Mouse (Mus musculus): ENCODE data around the gene Scube3. TPM values are rescaled to one million over a fixed set of nuclear protein-coding genes. Genes with fewer than 3 reads are reported as not detected.

Scube3 gene
- polyA plus RNA-seq, 1 experiment from 2014 or later: 4.8 TPM

DNA sequence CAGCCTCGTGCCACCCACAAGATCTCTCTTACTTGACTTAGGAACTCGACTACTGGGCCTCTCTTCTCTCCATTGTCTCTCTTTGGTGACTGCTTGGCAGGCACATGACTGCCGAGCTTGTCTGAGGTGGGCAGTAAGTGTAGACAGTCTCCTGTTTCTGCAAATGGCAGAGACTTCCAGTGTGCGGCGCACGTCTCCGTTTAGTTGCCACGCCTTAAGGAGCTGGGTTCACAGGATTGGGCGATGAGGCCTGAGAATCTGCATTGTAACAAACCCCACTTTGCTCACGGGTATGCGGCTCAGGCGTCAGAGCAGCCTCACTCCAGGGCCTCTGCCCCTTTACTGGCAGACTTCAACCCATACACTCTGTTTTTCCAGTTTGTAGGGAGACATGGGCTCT, 8.5 kb downstream of the Scube3 start:
- Histone ChIP-seq H3K27ac (ENCODE audit: low read length) (no peak overlapping the region), H3K4me3 (ENCODE audit: low read depth, low read length) (no peak overlapping the region), H3K9me3 (ENCODE audit: control insufficient read depth, low read depth, low read length) (no peaks in the 10 kb centered on the region), H3K27me3 (ENCODE audit: control insufficient read depth, insufficient read depth, low read length) (no peaks in the 10 kb centered on the region), H3K4me2 (replicated peaks; ENCODE audit: low read depth, low read length) (no peak overlapping the region), H3K4me1 (ENCODE audit: control insufficient read depth, insufficient read depth, low read length) (0 out of 2 replicates have a peak, but pooled peaks cover 5% of the 10 kb centered on the region), H3K36me3 (ENCODE audit: control insufficient read depth, insufficient read depth, low read length) (no peaks in the 10 kb centered on the region), H3K9ac (replicated peaks; ENCODE audit: low read depth, low read length) (no peak overlapping the region)
- ATAC-seq (ENCODE audit: insufficient number of reproducible peaks, insufficient read depth, low FRiP score, low read depth): no peak
- 75% methylated on average over 12 of the region's 12 CpGs for WGBS

DNA sequence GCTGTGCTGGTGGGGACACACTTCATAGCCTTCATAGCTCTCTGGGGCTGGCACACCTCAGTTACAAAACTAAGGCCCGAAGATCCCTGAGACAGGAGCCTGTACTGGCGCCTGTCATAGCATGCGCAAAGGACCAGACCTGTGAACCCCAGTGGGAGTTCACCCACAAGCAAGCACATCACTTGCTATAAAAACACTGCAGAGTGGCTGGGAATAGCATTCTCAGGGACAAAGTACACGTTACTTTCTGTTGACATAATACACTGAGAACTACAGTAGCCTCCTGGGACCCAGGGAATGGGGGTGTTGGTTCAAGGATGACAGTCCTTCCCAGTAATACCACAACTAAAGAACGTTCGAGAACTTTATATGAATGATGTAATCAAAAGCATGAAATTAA, 11.2 kb downstream of the Scube3 start:
- Histone ChIP-seq H3K4me1 (ENCODE audit: control insufficient read depth, insufficient read depth, low read length) (no peaks in the 10 kb centered on the region), H3K36me3 (ENCODE audit: control insufficient read depth, insufficient read depth, low read length) (no peaks in the 10 kb centered on the region), H3K27me3 (ENCODE audit: control insufficient read depth, insufficient read depth, low read length) (no peaks in the 10 kb centered on the region), H3K9ac (replicated peaks; ENCODE audit: low read depth, low read length) (no peak overlapping the region), H3K4me2 (replicated peaks; ENCODE audit: low read depth, low read length) (no peak overlapping the region), H3K9me3 (ENCODE audit: control insufficient read depth, low read depth, low read length) (no peaks in the 10 kb centered on the region), H3K27ac (ENCODE audit: low read length) (no peak overlapping the region), H3K4me3 (ENCODE audit: low read depth, low read length) (no peak overlapping the region)
- WGBS: 73% methylated on average over 6 of the region's 6 CpGs
- ATAC-seq (ENCODE audit: insufficient number of reproducible peaks, insufficient read depth, low FRiP score, low read depth): no peak

DNA sequence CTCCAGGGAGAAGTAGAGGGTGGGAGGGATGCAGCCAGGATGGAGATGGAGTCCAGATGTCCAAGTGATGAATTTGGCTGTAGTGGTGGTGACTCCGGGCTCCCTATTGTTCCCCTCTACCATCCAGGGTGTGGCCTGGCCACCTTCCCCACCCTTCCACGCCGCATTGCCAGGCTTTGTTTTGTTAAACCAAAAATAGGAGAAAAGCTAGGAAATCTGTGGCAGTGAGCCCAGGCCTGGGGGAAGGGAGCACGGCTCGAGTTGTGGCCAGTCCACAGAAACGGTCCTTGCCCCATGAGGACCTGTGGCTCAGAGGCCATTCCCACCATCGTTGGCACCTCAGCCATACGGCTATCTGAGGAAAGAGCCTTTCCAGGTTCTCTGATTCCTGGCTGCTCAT, 13.0 kb downstream of the Scube3 start:
- Histone ChIP-seq H3K9me3 (ENCODE audit: control insufficient read depth, low read depth, low read length) (no peaks in the 10 kb centered on the region), H3K4me3 (ENCODE audit: low read depth, low read length) (no peak overlapping the region), H3K4me2 (replicated peaks; ENCODE audit: low read depth, low read length) (no peak overlapping the region), H3K4me1 (ENCODE audit: control insufficient read depth, insufficient read depth, low read length) (0 out of 2 replicates have a peak, but pooled peaks cover 1% of the 10 kb centered on the region), H3K9ac (replicated peaks; ENCODE audit: low read depth, low read length) (no peak overlapping the region), H3K36me3 (ENCODE audit: control insufficient read depth, insufficient read depth, low read length) (no peaks in the 10 kb centered on the region), H3K27me3 (ENCODE audit: control insufficient read depth, insufficient read depth, low read length) (no peaks in the 10 kb centered on the region), H3K27ac (ENCODE audit: low read length) (no peak overlapping the region)
- no peak for ATAC-seq (ENCODE audit: insufficient number of reproducible peaks, insufficient read depth, low FRiP score, low read depth)
- 83% methylated on average over 8 of the region's 8 CpGs for WGBS

DNA sequence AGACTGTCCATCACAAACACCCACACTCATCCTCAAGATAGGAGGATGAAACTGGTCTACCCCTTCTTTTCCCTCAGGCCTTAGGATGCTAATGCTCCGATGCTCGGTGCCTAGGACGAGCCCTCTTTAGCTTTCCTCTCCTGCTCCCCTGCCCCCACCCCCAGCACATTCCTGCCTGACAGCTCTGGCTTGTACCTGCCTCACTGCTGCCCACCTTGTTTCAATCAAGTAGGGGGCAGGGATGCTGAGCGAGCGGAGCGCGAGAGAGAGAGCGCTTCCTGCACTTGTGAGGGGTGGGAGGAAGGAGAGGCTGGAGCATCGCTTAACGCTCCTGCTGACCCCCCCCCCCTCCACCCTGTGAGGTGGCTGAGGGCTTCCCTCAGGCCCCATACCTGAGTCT, 18.4 kb downstream of the Scube3 start:
- Histone ChIP-seq H3K4me1 (ENCODE audit: control insufficient read depth, insufficient read depth, low read length) (0 out of 2 replicates have a peak, but pooled peaks cover 3% of the 10 kb centered on the region), H3K9me3 (ENCODE audit: control insufficient read depth, low read depth, low read length) (no peaks in the 10 kb centered on the region), H3K4me3 (ENCODE audit: low read depth, low read length) (no peak overlapping the region), H3K27me3 (ENCODE audit: control insufficient read depth, insufficient read depth, low read length) (no peaks in the 10 kb centered on the region), H3K36me3 (ENCODE audit: control insufficient read depth, insufficient read depth, low read length) (no peaks in the 10 kb centered on the region; the same call in 1 of the 2 replicates), H3K9ac (replicated peaks; ENCODE audit: low read depth, low read length) (no peak overlapping the region), H3K4me2 (replicated peaks; ENCODE audit: low read depth, low read length) (no peak overlapping the region), H3K27ac (ENCODE audit: low read length) (no peak overlapping the region)
- ATAC-seq (ENCODE audit: insufficient number of reproducible peaks, insufficient read depth, low FRiP score, low read depth): no peak
- 22% methylated on average over 10 of the region's 10 CpGs for WGBS

DNA sequence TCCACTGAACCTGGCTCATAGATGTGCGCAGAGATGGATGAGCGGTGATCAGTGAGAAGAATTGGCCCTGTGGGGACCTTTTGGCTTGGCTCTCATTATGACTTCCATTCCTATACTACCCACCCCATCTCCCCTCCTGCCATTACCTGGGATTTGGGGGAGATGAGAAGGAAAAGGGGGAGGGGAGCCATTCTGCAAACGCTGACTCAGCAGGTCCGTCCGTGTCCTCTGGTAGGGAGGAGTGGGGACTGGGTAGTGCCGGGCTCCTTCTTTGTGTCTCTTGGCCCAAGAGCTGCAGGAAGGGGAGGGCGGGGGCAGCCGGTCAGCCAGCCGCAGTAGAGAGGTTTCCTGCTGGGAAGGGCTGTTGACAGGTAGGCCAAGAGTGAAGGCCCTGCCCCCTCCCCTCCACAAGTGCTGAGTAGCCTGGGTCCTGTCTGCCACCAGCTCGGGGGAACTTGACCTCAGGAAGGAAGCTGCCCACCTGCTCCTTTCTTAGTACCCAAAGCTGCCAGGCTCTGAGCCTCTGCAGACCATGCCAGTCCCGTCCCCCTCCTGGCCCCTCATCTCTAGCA, 19.5 kb downstream of the Scube3 start:
- Histone ChIP-seq H3K27me3 (ENCODE audit: control insufficient read depth, insufficient read depth, low read length) (no peaks in the 10 kb centered on the region), H3K4me2 (replicated peaks; ENCODE audit: low read depth, low read length) (no peak overlapping the region), H3K36me3 (ENCODE audit: control insufficient read depth, insufficient read depth, low read length) (no peaks in the 10 kb centered on the region; the same call in none of the 2 replicates), H3K9me3 (ENCODE audit: control insufficient read depth, low read depth, low read length) (no peaks in the 10 kb centered on the region), H3K4me1 (ENCODE audit: control insufficient read depth, insufficient read depth, low read length) (0 out of 2 replicates have a peak, but pooled peaks cover 3% of the 10 kb centered on the region), H3K27ac (ENCODE audit: low read length) (no peak overlapping the region), H3K9ac (replicated peaks; ENCODE audit: low read depth, low read length) (no peak overlapping the region), H3K4me3 (ENCODE audit: low read depth, low read length) (no peak overlapping the region)
- 35% methylated on average over 11 of the region's 11 CpGs for WGBS
- no peak for ATAC-seq (ENCODE audit: insufficient number of reproducible peaks, insufficient read depth, low FRiP score, low read depth)

DNA sequence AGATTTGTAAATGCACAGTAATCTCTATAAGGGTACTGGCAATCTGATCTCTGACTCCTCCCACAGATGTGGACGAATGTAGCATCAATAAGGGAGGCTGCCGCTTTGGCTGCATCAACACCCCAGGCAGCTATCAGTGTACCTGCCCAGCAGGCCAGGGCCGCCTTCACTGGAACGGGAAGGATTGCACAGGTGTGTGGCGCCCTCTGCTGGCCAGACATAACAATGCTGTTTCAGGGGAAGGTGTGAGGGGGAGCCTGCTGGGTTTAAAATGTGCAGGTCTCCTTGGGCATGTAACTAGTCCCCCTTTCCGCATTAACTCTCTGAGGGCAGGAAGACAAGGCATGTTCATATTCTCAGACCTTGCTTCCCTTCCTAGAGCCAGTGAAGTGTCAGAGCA, 21.7 kb downstream of the Scube3 start:
- no peak for ATAC-seq (ENCODE audit: insufficient number of reproducible peaks, insufficient read depth, low FRiP score, low read depth)
- Histone ChIP-seq H3K27me3 (ENCODE audit: control insufficient read depth, insufficient read depth, low read length) (no peaks in the 10 kb centered on the region), H3K9ac (replicated peaks; ENCODE audit: low read depth, low read length) (no peak overlapping the region), H3K9me3 (ENCODE audit: control insufficient read depth, low read depth, low read length) (no peaks in the 10 kb centered on the region), H3K27ac (ENCODE audit: low read length) (no peak overlapping the region), H3K4me1 (ENCODE audit: control insufficient read depth, insufficient read depth, low read length) (0 out of 2 replicates have a peak, but pooled peaks cover 3% of the 10 kb centered on the region), H3K36me3 (ENCODE audit: control insufficient read depth, insufficient read depth, low read length) (no peaks in the 10 kb centered on the region; the same call in none of the 2 replicates), H3K4me3 (ENCODE audit: low read depth, low read length) (no peak overlapping the region), H3K4me2 (replicated peaks; ENCODE audit: low read depth, low read length) (no peak overlapping the region)
- WGBS: 15% methylated on average over 6 of the region's 6 CpGs

DNA sequence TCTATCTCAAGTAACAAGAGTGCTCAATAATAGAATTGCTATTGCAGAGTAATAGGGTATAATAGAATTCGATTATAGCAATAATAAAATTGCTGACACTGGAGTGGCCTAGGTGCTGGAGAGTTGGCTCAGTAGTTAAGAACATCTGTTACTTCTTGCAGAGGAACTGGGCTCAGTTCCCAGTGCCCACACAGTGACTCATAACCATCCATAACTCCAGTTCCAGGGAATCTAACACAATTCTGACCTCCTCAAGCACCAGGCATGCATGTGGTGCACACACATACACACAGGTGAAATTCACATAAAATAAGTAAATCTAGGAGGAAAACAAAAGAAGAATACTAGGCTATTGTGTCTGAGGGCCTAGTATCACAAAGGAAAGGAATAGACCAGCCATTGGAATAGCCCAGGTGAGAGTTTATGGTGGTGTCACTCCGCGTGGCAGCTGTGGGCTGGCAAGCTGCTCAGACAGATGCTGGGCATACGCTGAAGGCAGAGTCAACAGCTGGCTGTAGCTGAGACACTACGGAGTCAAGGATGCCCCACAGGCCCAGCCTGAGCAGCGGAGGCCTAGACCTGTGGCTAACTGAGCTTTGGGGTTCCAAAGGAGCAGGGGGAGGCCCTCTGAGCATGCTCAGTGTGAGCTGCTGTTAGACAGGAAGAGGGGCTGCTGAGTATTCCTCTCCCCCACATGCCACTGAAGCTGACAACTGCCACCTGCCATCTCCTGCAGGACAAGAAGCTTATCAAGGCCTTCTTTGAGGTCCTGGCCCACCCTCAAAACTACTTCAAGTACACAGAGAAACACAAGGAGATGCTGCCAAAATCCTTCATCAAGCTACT, 28.7 kb downstream of the Scube3 start:
- no peak overlapping the region for H3K9ac ChIP-seq (replicated peaks; ENCODE audit: low read depth, low read length)
- no peak for ATAC-seq (ENCODE audit: insufficient number of reproducible peaks, insufficient read depth, low FRiP score, low read depth)

DNA sequence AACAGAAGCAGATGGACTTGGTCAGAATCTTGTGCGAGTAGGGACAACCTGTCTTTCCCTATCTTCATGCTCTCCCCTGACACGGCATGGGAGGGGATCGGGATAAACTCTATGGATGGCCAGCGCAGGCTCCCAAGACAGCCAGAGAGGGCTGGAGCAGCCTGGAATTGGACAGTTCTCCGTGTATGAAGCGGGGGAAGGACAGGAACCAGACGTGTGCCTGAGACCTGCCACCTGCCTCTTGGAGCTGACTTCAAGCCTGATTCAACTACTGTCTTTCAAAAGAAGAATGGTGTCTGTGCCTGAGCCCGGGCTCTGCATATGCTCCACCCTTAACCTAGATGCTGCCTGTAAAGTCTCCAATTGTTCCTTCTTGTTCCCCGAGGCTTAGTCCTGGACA, 30.7 kb downstream of the Scube3 start:
- Histone ChIP-seq H3K4me2 (replicated peaks; ENCODE audit: low read depth, low read length) (0 out of 2 replicates have a peak overlapping the region, but pooled peaks have one; percentile 5), H3K27me3 (ENCODE audit: control insufficient read depth, insufficient read depth, low read length) (no peaks in the 10 kb centered on the region), H3K4me1 (ENCODE audit: control insufficient read depth, insufficient read depth, low read length) (peaks cover 35% of the 10 kb centered on the region), H3K9ac (replicated peaks; ENCODE audit: low read depth, low read length) (no peak overlapping the region), H3K36me3 (ENCODE audit: control insufficient read depth, insufficient read depth, low read length) (no peaks in the 10 kb centered on the region; the same call in 1 of the 2 replicates), H3K27ac (ENCODE audit: low read length) (peak overlapping the region; percentile 21; the same call in 1 of the 2 replicates), H3K9me3 (ENCODE audit: control insufficient read depth, low read depth, low read length) (no peaks in the 10 kb centered on the region), H3K4me3 (ENCODE audit: low read depth, low read length) (no peak overlapping the region)
- 28% methylated on average over 9 of the region's 9 CpGs for WGBS
- ATAC-seq (ENCODE audit: insufficient number of reproducible peaks, insufficient read depth, low FRiP score, low read depth): no peak

More for the DNA sequence above, 28.7 kb downstream of the Scube3 start:
- no peak overlapping the region for H3K4me3 ChIP-seq (ENCODE audit: low read depth, low read length)
- no peak overlapping the region for H3K27ac ChIP-seq (ENCODE audit: low read length)
- no peaks in the 10 kb centered on the region for H3K27me3 ChIP-seq (ENCODE audit: control insufficient read depth, insufficient read depth, low read length)
- H3K9me3 ChIP-seq (ENCODE audit: control insufficient read depth, low read depth, low read length): no peaks in the 10 kb centered on the region
- WGBS: 86% methylated on average over 6 of the region's 6 CpGs
- H3K36me3 ChIP-seq (ENCODE audit: control insufficient read depth, insufficient read depth, low read length): no peaks in the 10 kb centered on the region; the same call in none of the 2 replicates
- H3K4me1 ChIP-seq (ENCODE audit: control insufficient read depth, insufficient read depth, low read length): peaks cover 28% of the 10 kb centered on the region
- H3K4me2 ChIP-seq (replicated peaks; ENCODE audit: low read depth, low read length): no peak overlapping the region

All from stomach, embryonic 14.5 days (tissue).